Mouse (Mus musculus) forebrain, embryonic 11.5 days (tissue): ENCODE results near the gene Mrto4. TPM values are rescaled to one million over a fixed set of nuclear protein-coding genes. Genes with fewer than 3 reads are reported as not detected.

Experiments used
- ATAC-seq: fragments of 200-750 bp; cut with Nextera tagmentation; replicated peaks from 2 replicates; pipeline ENCODE4 v1.8.0; 2017; ENCODE audit warnings: moderate TSS enrichment; ENCODE audit not compliant: low FRiP score
- DNase-seq: peaks from one replicate; pipeline ENCODE4 v3.0.0-alpha.2; 2017; ENCODE audit warnings: low spot score
- H3K27ac ChIP-seq: fragments of 300-500 bp; sonication (generic); 2 replicates; pipeline ENCODE4 v1.5.1; 2014; ENCODE audit warnings: low read depth, low read length
- H3K27me3 ChIP-seq: fragments of 300-500 bp; sonication (generic); 2 replicates; pipeline ENCODE4 v1.6.1; 2014; ENCODE audit warnings: mild to moderate bottlenecking, low read length, mixed read lengths; ENCODE audit not compliant: control insufficient read depth, insufficient read depth
- H3K36me3 ChIP-seq: fragments of 300-500 bp; sonication (generic); 2 replicates; pipeline ENCODE4 v1.6.1; 2014; ENCODE audit warnings: mild to moderate bottlenecking, low read length, moderate library complexity, mixed read lengths; ENCODE audit not compliant: control insufficient read depth, insufficient read depth
- H3K4me1 ChIP-seq: fragments of 300-500 bp; sonication (generic); replicated peaks from 2 replicates; pipeline ENCODE4 v1.6.1; 2014; ENCODE audit warnings: low read length, mixed read lengths; ENCODE audit not compliant: control insufficient read depth, insufficient read depth
- H3K4me2 ChIP-seq: fragments of 300-500 bp; sonication (generic); 2 replicates; pipeline ENCODE4 v1.6.1; 2014; ENCODE audit warnings: low read depth, mild to moderate bottlenecking, low read length, moderate library complexity, mixed read lengths; ENCODE audit not compliant: severe bottlenecking
- H3K4me3 ChIP-seq: fragments of 300-500 bp; sonication (generic); 2 replicates; pipeline ENCODE4 v1.5.1; 2014; ENCODE audit warnings: low read depth, low read length
- H3K9ac ChIP-seq: fragments of 300-500 bp; sonication (generic); 2 replicates; pipeline ENCODE4 v1.6.1; 2014; ENCODE audit warnings: low read length
- H3K9me3 ChIP-seq: fragments of 300-500 bp; sonication (generic); 2 replicates; pipeline ENCODE4 v1.6.1; 2016; ENCODE audit warnings: low read length, mixed read lengths; ENCODE audit not compliant: control insufficient read depth
- WGBS: fragments of 180-500 bp; shearing (Covaris S2); extraction: QIAGEN DNeasy Blood & Tissue Kit; methylation state at CpG from one replicate; pipeline ENCODE4 v1.1.7; 2014; 5-methylcytosine and 5-hydroxymethylcytosine counted together
- polyA plus RNA-seq: library from polyadenylated mRNA; unstranded; fragments of >200 nt; fragmentation: Nextera tagmentation; extraction: Ambion mirVana; gene quantifications from 2 replicates; pipeline ENCODE4 v1.2.1, GENCODE M21; 2014

Mrto4 gene
- polyA plus RNA-seq, 1 experiment from 2014 or later: 131 TPM

GRCm38 (mm10) chr4:139357211-139357610 lies 4.8 kb upstream of the Mrto4 start:
- H3K36me3 ChIP-seq: peaks cover 11% of the 10 kb centered on the region; the same call in 1 of the 2 replicates
- H3K27me3 ChIP-seq: no peaks in the 10 kb centered on the region
- H3K4me1 ChIP-seq: 0 out of 2 replicates have a peak, but pooled peaks cover 2% of the 10 kb centered on the region
- ATAC-seq (no peak), DNase-seq (no peak)
- no peak overlapping the region for H3K4me3 ChIP-seq
- H3K9me3 ChIP-seq: no peaks in the 10 kb centered on the region
- no peak overlapping the region for H3K27ac ChIP-seq
- H3K9ac ChIP-seq: no peak overlapping the region
- 88% methylated on average over 3 of the region's 3 CpGs for WGBS
- H3K4me2 ChIP-seq: no peak overlapping the region

GRCm38 (mm10) chr4:139352832-139353231 lies 456 bp upstream of the Mrto4 start:
- ATAC-seq: no peak
- H3K27me3 ChIP-seq: no peaks in the 10 kb centered on the region
- peak overlapping the region; percentile 67 for H3K4me3 ChIP-seq
- no peak overlapping the region for H3K27ac ChIP-seq
- H3K4me2 ChIP-seq: peak overlapping the region; percentile 89
- peaks cover 12% of the 10 kb centered on the region for H3K4me1 ChIP-seq
- H3K9me3 ChIP-seq: no peaks in the 10 kb centered on the region
- peaks cover 3% of the 10 kb centered on the region; the same call in 1 of the 2 replicates for H3K36me3 ChIP-seq
- WGBS: 2% methylated on average over 7 of the region's 7 CpGs
- peak overlapping the region; percentile 95 for H3K9ac ChIP-seq
- DNase-seq: no peak

GRCm38 (mm10) chr4:139345416-139346019 lies 6.9 kb downstream of the Mrto4 start:
- WGBS: 63% methylated on average over 23 of the region's 23 CpGs
- H3K36me3 ChIP-seq: no peaks in the 10 kb centered on the region; the same call in none of the 2 replicates

GRCm38 (mm10) chr4:139343718-139344117 lies 8.7 kb downstream of the Mrto4 start:
- no peaks in the 10 kb centered on the region for H3K9me3 ChIP-seq
- DNase-seq: no peak
- no peak overlapping the region for H3K9ac ChIP-seq
- no peak overlapping the region for H3K4me2 ChIP-seq
- no peak overlapping the region for H3K27ac ChIP-seq
- no peaks in the 10 kb centered on the region for H3K27me3 ChIP-seq
- H3K4me1 ChIP-seq: no peaks in the 10 kb centered on the region
- H3K4me3 ChIP-seq: no peak overlapping the region
- 85% methylated on average over 5 of the region's 5 CpGs for WGBS
- ATAC-seq: no peak
- H3K36me3 ChIP-seq: no peaks in the 10 kb centered on the region; the same call in none of the 2 replicates

More at GRCm38 (mm10) chr4:139345416-139346019, 6.9 kb downstream of the Mrto4 start:
- DNase-seq (no peak), ATAC-seq (no peak)
- Histone ChIP-seq H3K9ac (no peak overlapping the region), H3K27ac (no peak overlapping the region), H3K4me3 (no peak overlapping the region), H3K27me3 (no peaks in the 10 kb centered on the region), H3K4me2 (no peak overlapping the region), H3K9me3 (no peaks in the 10 kb centered on the region), H3K4me1 (peaks cover 1% of the 10 kb centered on the region)

DNA sequence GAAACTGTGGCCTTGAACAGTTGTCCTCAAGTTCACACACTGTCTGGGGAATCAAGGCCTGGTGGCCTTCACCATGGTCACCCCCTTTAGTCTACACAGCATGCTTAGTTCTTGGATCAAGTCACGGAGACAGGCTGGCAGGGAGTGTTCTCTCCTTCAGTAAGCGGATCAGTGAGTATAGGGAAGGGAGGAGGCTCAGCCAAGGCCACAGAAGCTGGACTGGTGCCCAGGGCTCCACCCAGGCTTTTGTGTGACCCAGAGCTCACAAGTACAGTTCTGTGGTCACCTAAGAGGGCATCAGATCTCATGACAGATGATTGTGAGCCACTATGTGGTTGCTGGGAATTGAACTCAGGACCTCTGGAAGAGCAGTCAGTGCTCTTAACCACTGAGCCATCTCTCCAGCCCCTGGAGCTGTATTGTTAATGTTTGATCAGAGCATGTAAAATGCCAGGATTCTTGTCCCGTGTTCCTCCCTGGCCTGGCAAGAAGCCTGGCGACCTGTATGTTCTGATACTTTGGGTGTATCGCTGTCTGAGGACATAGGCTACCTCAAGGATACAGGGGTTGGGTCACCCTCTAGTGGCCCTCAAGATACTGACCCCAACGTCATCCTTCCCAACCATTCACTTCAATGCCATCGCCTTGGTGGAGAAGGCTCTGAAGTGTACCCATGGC lies 10.7 kb downstream of the Mrto4 start:
- ATAC-seq (no peak), DNase-seq (no peak)
- WGBS: 77% methylated on average over 7 of the region's 7 CpGs
- no peak overlapping the region for H3K4me2 ChIP-seq
- H3K27ac ChIP-seq: no peak overlapping the region
- no peaks in the 10 kb centered on the region; the same call in 1 of the 2 replicates for H3K27me3 ChIP-seq
- H3K4me3 ChIP-seq: no peak overlapping the region
- no peak overlapping the region for H3K9ac ChIP-seq
- H3K9me3 ChIP-seq: no peaks in the 10 kb centered on the region
- no peaks in the 10 kb centered on the region; the same call in 1 of the 2 replicates for H3K36me3 ChIP-seq
- no peaks in the 10 kb centered on the region for H3K4me1 ChIP-seq

GRCm38 (mm10) chr4:139340835-139341234 lies 11.5 kb downstream of the Mrto4 start:
- WGBS: 87% methylated on average over 4 of the region's 4 CpGs
- no peaks in the 10 kb centered on the region for H3K4me1 ChIP-seq
- no peak for ATAC-seq

GRCm38 (mm10) chr4:139338145-139338544 lies 14.2 kb downstream of the Mrto4 start:
- no peaks in the 10 kb centered on the region for H3K9me3 ChIP-seq
- 58% methylated on average over 33 of the region's 33 CpGs for WGBS
- no peak overlapping the region for H3K4me3 ChIP-seq
- H3K9ac ChIP-seq: no peak overlapping the region
- H3K27ac ChIP-seq: no peak overlapping the region
- ATAC-seq (no peak), DNase-seq (no peak)
- H3K4me2 ChIP-seq: no peak overlapping the region
- H3K27me3 ChIP-seq: no peaks in the 10 kb centered on the region; the same call in 1 of the 2 replicates
- no peaks in the 10 kb centered on the region for H3K36me3 ChIP-seq
- no peaks in the 10 kb centered on the region for H3K4me1 ChIP-seq

More at GRCm38 (mm10) chr4:139340835-139341234, 11.5 kb downstream of the Mrto4 start:
- no peak for DNase-seq
- Histone ChIP-seq H3K4me3 (no peak overlapping the region), H3K27me3 (no peaks in the 10 kb centered on the region; the same call in 1 of the 2 replicates), H3K9ac (no peak overlapping the region), H3K4me2 (no peak overlapping the region), H3K27ac (no peak overlapping the region), H3K9me3 (no peaks in the 10 kb centered on the region), H3K36me3 (no peaks in the 10 kb centered on the region; the same call in 1 of the 2 replicates)

DNA sequence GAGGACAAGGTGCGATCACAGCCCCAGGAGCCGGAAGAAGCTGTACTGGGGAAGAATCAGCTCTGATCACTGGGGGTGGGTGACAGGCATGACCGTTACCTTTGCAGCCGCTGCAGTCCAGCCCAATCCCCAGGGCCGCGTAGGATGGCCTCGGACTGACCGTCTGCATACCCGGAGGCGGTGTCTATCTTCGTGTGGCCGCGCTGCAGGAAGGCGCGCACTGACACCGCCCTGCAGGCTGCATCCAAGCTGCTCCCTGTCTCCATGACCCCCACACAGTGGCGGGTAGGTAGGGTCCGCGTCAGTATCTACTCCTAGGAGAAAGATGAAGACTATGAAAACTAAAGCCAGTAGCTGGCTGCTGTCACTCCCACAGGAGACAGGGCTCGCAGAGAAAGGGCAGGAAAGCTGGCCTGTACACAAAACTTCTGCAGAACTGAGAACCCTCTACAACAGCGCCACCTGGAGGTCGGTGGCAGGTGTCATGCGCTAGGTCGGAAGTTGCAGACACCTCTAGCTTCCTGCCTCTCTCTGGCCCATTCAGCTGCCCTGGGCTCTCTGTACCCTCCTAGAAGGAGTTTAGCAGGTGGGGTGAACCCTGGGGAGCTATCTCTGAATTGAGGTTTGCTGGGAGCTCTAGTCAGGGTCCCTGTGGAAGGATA lies 15.4 kb downstream of the Mrto4 start:
- ATAC-seq (no peak), DNase-seq (peak; percentile 87)
- H3K27ac ChIP-seq: no peak overlapping the region
- H3K27me3 ChIP-seq: no peaks in the 10 kb centered on the region; the same call in 1 of the 2 replicates
- H3K4me3 ChIP-seq: no peak overlapping the region; the same call in 1 of the 2 replicates
- peak overlapping the region; percentile 13; the same call in 1 of the 2 replicates for H3K4me2 ChIP-seq
- WGBS: 26% methylated on average over 24 of the region's 24 CpGs
- no peak overlapping the region for H3K9ac ChIP-seq
- H3K36me3 ChIP-seq: no peaks in the 10 kb centered on the region
- no peaks in the 10 kb centered on the region for H3K4me1 ChIP-seq
- no peaks in the 10 kb centered on the region for H3K9me3 ChIP-seq
